Mouse (Mus musculus) bone marrow macrophage, adult 2 months (primary cell): ENCODE data around the gene Mad1l1.

Experiments
- CTCF ChIP-seq: IDR thresholded peaks from 2 replicates; pipeline ENCODE4 v1.5.1; 2012; ENCODE audit warnings: low read depth, mild to moderate bottlenecking, low read length, moderate library complexity
- POLR2A ChIP-seq: IDR thresholded peaks from 2 replicates; pipeline ENCODE4 v1.6.1; 2012; ENCODE audit warnings: mild to moderate bottlenecking, low read depth, low read length, borderline replicate concordance

DNA sequence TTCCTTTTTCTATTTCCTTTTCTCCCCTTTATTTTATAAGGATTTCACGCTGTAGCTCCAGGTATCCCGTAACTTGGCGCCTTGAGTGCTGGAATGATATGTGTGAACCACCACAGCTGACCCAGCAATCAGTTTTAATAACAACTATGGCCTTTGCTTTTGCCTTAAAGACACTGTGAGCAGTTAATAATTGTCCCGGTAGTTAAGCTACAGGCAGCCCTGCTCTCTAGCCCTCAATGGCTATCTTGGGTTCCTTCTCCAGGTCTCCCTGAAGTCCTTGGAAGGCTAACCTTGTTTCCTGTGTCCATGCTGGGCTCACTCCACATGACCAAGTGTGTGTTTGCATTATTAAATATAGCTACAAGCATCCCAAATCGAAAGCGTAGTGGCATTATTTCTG, 237.0 kb downstream of the Mad1l1 start:
- TF ChIP-seq POLR2A (no peak), CTCF (no peak)
